Mouse (Mus musculus): ENCODE measurements around the gene 9430038I01Rik. TPM values are rescaled to one million over a fixed set of nuclear protein-coding genes. Genes with fewer than 3 reads are reported as not detected.

Gene 9430038I01Rik
- polyA plus RNA-seq, 1 experiment from 2014 or later, result 18.0 TPM

GRCm38 (mm10) chr7:137387863-137388262, 22.7 kb downstream of the 9430038I01Rik start:
- no peak overlapping the region for H3K9ac ChIP-seq (ENCODE audit: low read depth, low read length)

GRCm38 (mm10) chr7:137374996-137375395, 35.6 kb downstream of the 9430038I01Rik start:
- ATAC-seq (replicated peaks; ENCODE audit: low FRiP score) (no peak), DNase-seq (ENCODE audit: low spot score) (no peak)
- Histone ChIP-seq H3K9me3 (ENCODE audit: control insufficient read depth, low read length) (no peaks in the 10 kb centered on the region), H3K9ac (ENCODE audit: low read depth, low read length) (no peak overlapping the region), H3K4me3 (ENCODE audit: low read depth, low read length) (no peak overlapping the region), H3K4me2 (no peak overlapping the region), H3K27me3 (replicated peaks; ENCODE audit: control insufficient read depth, insufficient read depth, low read length) (no peaks in the 10 kb centered on the region), H3K4me1 (replicated peaks; ENCODE audit: control insufficient read depth, insufficient read depth, low read length) (no peaks in the 10 kb centered on the region), H3K27ac (ENCODE audit: low read depth, low read length) (no peak overlapping the region), H3K36me3 (ENCODE audit: control insufficient read depth, insufficient read depth, low read length) (no peaks in the 10 kb centered on the region)
- 91% methylated on average over 7 of the region's 7 CpGs for WGBS

More at GRCm38 (mm10) chr7:137387863-137388262, 22.7 kb downstream of the 9430038I01Rik start:
- Histone ChIP-seq H3K4me3 (ENCODE audit: low read depth, low read length) (no peak overlapping the region), H3K4me1 (replicated peaks; ENCODE audit: control insufficient read depth, insufficient read depth, low read length) (no peaks in the 10 kb centered on the region), H3K27me3 (replicated peaks; ENCODE audit: control insufficient read depth, insufficient read depth, low read length) (no peaks in the 10 kb centered on the region), H3K4me2 (no peak overlapping the region), H3K27ac (ENCODE audit: low read depth, low read length) (no peak overlapping the region), H3K9me3 (ENCODE audit: control insufficient read depth, low read length) (no peaks in the 10 kb centered on the region), H3K36me3 (ENCODE audit: control insufficient read depth, insufficient read depth, low read length) (no peaks in the 10 kb centered on the region)
- DNase-seq (ENCODE audit: low spot score), result no peak
- 91% methylated on average over 5 of the region's 5 CpGs for WGBS
- ATAC-seq (replicated peaks; ENCODE audit: low FRiP score), result no peak

GRCm38 (mm10) chr7:137371770-137372169, 38.8 kb downstream of the 9430038I01Rik start:
- H3K4me3 ChIP-seq (ENCODE audit: low read depth, low read length), result no peak overlapping the region
- H3K9ac ChIP-seq (ENCODE audit: low read depth, low read length), result no peak overlapping the region
- 0 out of 2 replicates have a peak, but pooled peaks cover under 1% of the 10 kb centered on the region for H3K27me3 ChIP-seq (replicated peaks; ENCODE audit: control insufficient read depth, insufficient read depth, low read length)
- no peaks in the 10 kb centered on the region for H3K9me3 ChIP-seq (ENCODE audit: control insufficient read depth, low read length)
- no peaks in the 10 kb centered on the region for H3K36me3 ChIP-seq (ENCODE audit: control insufficient read depth, insufficient read depth, low read length)
- H3K4me1 ChIP-seq (replicated peaks; ENCODE audit: control insufficient read depth, insufficient read depth, low read length), result no peaks in the 10 kb centered on the region
- no peak overlapping the region for H3K27ac ChIP-seq (ENCODE audit: low read depth, low read length)
- WGBS, result 50% methylated on average over 4 of the region's 4 CpGs
- ATAC-seq (replicated peaks; ENCODE audit: low FRiP score), result no peak
- no peak overlapping the region for H3K4me2 ChIP-seq
- no peak for DNase-seq (ENCODE audit: low spot score)

GRCm38 (mm10) chr7:137370175-137370574, 40.4 kb downstream of the 9430038I01Rik start:
- Histone ChIP-seq H3K36me3 (ENCODE audit: control insufficient read depth, insufficient read depth, low read length) (no peaks in the 10 kb centered on the region), H3K4me3 (ENCODE audit: low read depth, low read length) (no peak overlapping the region), H3K9ac (ENCODE audit: low read depth, low read length) (no peak overlapping the region), H3K27me3 (replicated peaks; ENCODE audit: control insufficient read depth, insufficient read depth, low read length) (0 out of 2 replicates have a peak, but pooled peaks cover 2% of the 10 kb centered on the region), H3K9me3 (ENCODE audit: control insufficient read depth, low read length) (no peaks in the 10 kb centered on the region), H3K4me1 (replicated peaks; ENCODE audit: control insufficient read depth, insufficient read depth, low read length) (no peaks in the 10 kb centered on the region), H3K27ac (ENCODE audit: low read depth, low read length) (no peak overlapping the region), H3K4me2 (no peak overlapping the region)
- 73% methylated on average over 2 of the region's 2 CpGs for WGBS
- DNase-seq (ENCODE audit: low spot score) (no peak), ATAC-seq (replicated peaks; ENCODE audit: low FRiP score) (no peak)

DNA sequence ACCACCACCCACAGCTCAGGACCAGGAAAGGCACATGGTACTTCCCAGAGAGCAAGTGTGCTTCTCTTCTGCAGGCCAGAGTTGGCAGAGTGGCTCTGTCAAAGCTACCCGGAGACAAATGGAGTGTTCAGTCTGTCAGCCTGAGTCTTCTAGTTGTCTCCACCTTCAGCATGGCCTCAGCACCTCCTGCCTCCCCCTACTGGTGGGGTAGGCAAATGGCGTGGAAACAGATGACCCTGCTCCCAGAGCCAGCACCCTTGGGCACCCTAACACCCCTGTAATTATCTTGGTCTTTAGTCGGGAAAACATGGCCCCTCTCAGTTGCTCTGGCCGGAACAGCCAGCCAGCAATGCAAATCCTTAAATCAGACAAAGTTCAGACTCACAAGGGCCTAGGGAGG, 43.8 kb downstream of the 9430038I01Rik start:
- Histone ChIP-seq H3K36me3 (ENCODE audit: control insufficient read depth, insufficient read depth, low read length) (no peaks in the 10 kb centered on the region), H3K9ac (ENCODE audit: low read depth, low read length) (no peak overlapping the region), H3K4me1 (replicated peaks; ENCODE audit: control insufficient read depth, insufficient read depth, low read length) (no peaks in the 10 kb centered on the region), H3K27me3 (replicated peaks; ENCODE audit: control insufficient read depth, insufficient read depth, low read length) (peaks cover 2% of the 10 kb centered on the region; the same call in 1 of the 2 replicates), H3K4me2 (no peak overlapping the region), H3K27ac (ENCODE audit: low read depth, low read length) (no peak overlapping the region), H3K4me3 (ENCODE audit: low read depth, low read length) (no peak overlapping the region), H3K9me3 (ENCODE audit: control insufficient read depth, low read length) (no peaks in the 10 kb centered on the region)
- WGBS, result 73% methylated on average over 4 of the region's 4 CpGs
- no peak for ATAC-seq (replicated peaks; ENCODE audit: low FRiP score)
- no peak for DNase-seq (ENCODE audit: low spot score)

DNA sequence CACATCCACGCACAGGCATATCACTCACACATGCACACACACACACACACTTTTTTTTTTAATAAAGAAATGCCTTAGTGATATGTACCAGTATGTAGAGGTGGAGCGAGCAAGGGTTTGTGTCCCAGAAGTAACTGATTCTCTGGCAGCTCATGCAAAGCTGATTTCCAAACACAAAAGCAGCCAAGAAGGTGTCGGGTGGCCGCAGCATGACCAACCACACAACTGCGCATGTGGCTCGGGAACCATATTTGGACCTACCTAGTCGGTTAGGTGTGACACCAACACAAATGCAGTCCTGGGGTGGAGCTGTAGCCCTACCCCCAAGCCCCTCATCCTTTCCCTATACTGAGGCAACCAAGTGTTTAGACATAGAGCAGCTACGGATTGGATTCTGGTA, 45.5 kb downstream of the 9430038I01Rik start:
- DNase-seq (ENCODE audit: low spot score) (no peak), ATAC-seq (replicated peaks; ENCODE audit: low FRiP score) (no peak)
- Histone ChIP-seq H3K27me3 (replicated peaks; ENCODE audit: control insufficient read depth, insufficient read depth, low read length) (peaks cover 2% of the 10 kb centered on the region; the same call in 1 of the 2 replicates), H3K9me3 (ENCODE audit: control insufficient read depth, low read length) (no peaks in the 10 kb centered on the region), H3K4me2 (no peak overlapping the region), H3K4me1 (replicated peaks; ENCODE audit: control insufficient read depth, insufficient read depth, low read length) (no peaks in the 10 kb centered on the region), H3K4me3 (ENCODE audit: low read depth, low read length) (no peak overlapping the region), H3K27ac (ENCODE audit: low read depth, low read length) (no peak overlapping the region), H3K9ac (ENCODE audit: low read depth, low read length) (no peak overlapping the region), H3K36me3 (ENCODE audit: control insufficient read depth, insufficient read depth, low read length) (no peaks in the 10 kb centered on the region)
- WGBS, result 87% methylated on average over 8 of the region's 8 CpGs

DNA sequence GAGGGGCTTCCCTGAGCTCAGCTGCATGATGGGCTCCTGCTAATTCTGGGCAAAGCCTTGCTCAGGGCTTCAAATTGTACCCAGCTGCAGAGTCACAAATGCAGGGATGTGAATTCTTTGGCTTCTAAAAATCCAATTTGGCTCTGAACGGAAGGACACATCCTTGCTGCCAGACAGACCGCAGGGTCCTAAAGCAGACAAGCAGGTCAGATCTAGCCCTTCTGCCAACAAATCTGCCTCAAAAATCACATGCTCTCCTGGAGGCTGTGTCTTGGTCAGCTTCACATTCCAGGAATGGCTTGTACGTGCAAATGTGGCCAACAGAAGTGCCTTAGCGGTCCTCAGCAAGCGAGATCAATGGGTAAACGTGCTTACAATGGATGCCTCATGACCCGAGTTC, 46.0 kb downstream of the 9430038I01Rik start:
- Histone ChIP-seq H3K27me3 (replicated peaks; ENCODE audit: control insufficient read depth, insufficient read depth, low read length) (peaks cover 2% of the 10 kb centered on the region; the same call in 1 of the 2 replicates), H3K9me3 (ENCODE audit: control insufficient read depth, low read length) (no peaks in the 10 kb centered on the region), H3K4me3 (ENCODE audit: low read depth, low read length) (no peak overlapping the region), H3K4me2 (no peak overlapping the region), H3K27ac (ENCODE audit: low read depth, low read length) (no peak overlapping the region), H3K36me3 (ENCODE audit: control insufficient read depth, insufficient read depth, low read length) (no peaks in the 10 kb centered on the region), H3K4me1 (replicated peaks; ENCODE audit: control insufficient read depth, insufficient read depth, low read length) (no peaks in the 10 kb centered on the region), H3K9ac (ENCODE audit: low read depth, low read length) (no peak overlapping the region)
- no peak for DNase-seq (ENCODE audit: low spot score)
- ATAC-seq (replicated peaks; ENCODE audit: low FRiP score), result no peak
- 80% methylated on average over 7 of the region's 7 CpGs for WGBS

- WGBS, result 79% methylated on average over 7 of the region's 7 CpGs
- ATAC-seq (replicated peaks; ENCODE audit: low FRiP score), result no peak
- no peaks in the 10 kb centered on the region for H3K9me3 ChIP-seq (ENCODE audit: control insufficient read depth, low read length)
- H3K36me3 ChIP-seq (ENCODE audit: control insufficient read depth, insufficient read depth, low read length), result no peaks in the 10 kb centered on the region
- H3K4me3 ChIP-seq (ENCODE audit: low read depth, low read length), result no peak overlapping the region
- H3K4me1 ChIP-seq (replicated peaks; ENCODE audit: control insufficient read depth, insufficient read depth, low read length), result no peaks in the 10 kb centered on the region
- no peak for DNase-seq (ENCODE audit: low spot score)
- no peak overlapping the region for H3K27ac ChIP-seq (ENCODE audit: low read depth, low read length)
- no peak overlapping the region for H3K4me2 ChIP-seq
- no peaks in the 10 kb centered on the region for H3K27me3 ChIP-seq (replicated peaks; ENCODE audit: control insufficient read depth, insufficient read depth, low read length)
- H3K9ac ChIP-seq (ENCODE audit: low read depth, low read length), result no peak overlapping the region
Measured at GRCm38 (mm10) chr7:137346860-137347259, 63.7 kb downstream of the 9430038I01Rik start.

DNA sequence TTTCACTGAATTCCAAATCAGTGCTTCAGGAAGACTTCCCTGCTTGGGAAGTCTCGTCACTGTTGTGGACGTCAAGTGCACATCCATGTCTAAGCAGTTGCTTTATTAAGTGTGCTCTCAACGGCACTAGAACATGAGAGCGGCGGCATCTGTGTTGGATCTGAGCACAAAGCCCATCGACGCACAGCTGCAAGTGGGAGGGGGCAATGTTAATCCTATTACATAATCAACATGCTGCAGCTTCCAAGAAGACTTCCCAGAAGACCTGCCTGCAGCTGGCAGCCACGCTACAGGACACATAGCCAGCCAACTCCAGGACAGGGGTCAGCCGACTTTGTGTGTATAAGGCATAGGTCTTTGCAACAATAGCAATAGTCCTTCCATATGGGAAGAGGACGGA, 64.5 kb downstream of the 9430038I01Rik start:
- Histone ChIP-seq H3K27ac (ENCODE audit: low read depth, low read length) (no peak overlapping the region), H3K9ac (ENCODE audit: low read depth, low read length) (no peak overlapping the region), H3K9me3 (ENCODE audit: control insufficient read depth, low read length) (no peaks in the 10 kb centered on the region), H3K36me3 (ENCODE audit: control insufficient read depth, insufficient read depth, low read length) (no peaks in the 10 kb centered on the region), H3K4me1 (replicated peaks; ENCODE audit: control insufficient read depth, insufficient read depth, low read length) (no peaks in the 10 kb centered on the region), H3K27me3 (replicated peaks; ENCODE audit: control insufficient read depth, insufficient read depth, low read length) (no peaks in the 10 kb centered on the region), H3K4me3 (ENCODE audit: low read depth, low read length) (no peak overlapping the region), H3K4me2 (no peak overlapping the region)
- ATAC-seq (replicated peaks; ENCODE audit: low FRiP score) (no peak), DNase-seq (ENCODE audit: low spot score) (no peak)
- WGBS, result 75% methylated on average over 10 of the region's 10 CpGs
